Mouse (Mus musculus) limb, embryonic 10.5 days (tissue): ENCODE measurements around the gene Tcte1. TPM values are rescaled to one million over a fixed set of nuclear protein-coding genes. Genes with fewer than 3 reads are reported as not detected.
A peak's percentile ranks its signal among the peaks of the same experiment; 100 is the strongest.

Source experiments
- DNase-seq: peaks from one replicate; pipeline ENCODE4 v3.0.0-alpha.2; 2017; ENCODE audit warnings: low spot score
- H3K27ac ChIP-seq: fragments of 300-500 bp; sonication (generic); 2 replicates; pipeline ENCODE4 v1.5.1; 2016; ENCODE audit warnings: mild to moderate bottlenecking
- H3K27me3 ChIP-seq: fragments of 300-500 bp; sonication (generic); 2 replicates; pipeline ENCODE4 v1.6.1; 2016; ENCODE audit warnings: low read depth, mild to moderate bottlenecking; ENCODE audit not compliant: poor library complexity, severe bottlenecking
- H3K36me3 ChIP-seq: fragments of 300-500 bp; sonication (generic); 2 replicates; pipeline ENCODE4 v1.6.1; 2016; ENCODE audit warnings: mild to moderate bottlenecking, moderate library complexity
- H3K4me1 ChIP-seq: fragments of 300-500 bp; sonication (generic); 2 replicates; pipeline ENCODE4 v1.6.1; 2016
- H3K4me3 ChIP-seq: fragments of 300-500 bp; sonication (generic); 2 replicates; pipeline ENCODE4 v1.5.1; 2016; ENCODE audit warnings: mild to moderate bottlenecking, moderate library complexity
- H3K9me3 ChIP-seq: fragments of 300-500 bp; sonication (generic); replicated peaks from 2 replicates; pipeline ENCODE4 v1.6.1; 2016; ENCODE audit warnings: mild to moderate bottlenecking
- WGBS: fragments of 180-500 bp; shearing (Covaris S2); methylation state at CpG from one replicate; pipeline ENCODE4 v1.1.7; 2016; 5-methylcytosine and 5-hydroxymethylcytosine counted together
- polyA plus RNA-seq: library from polyadenylated mRNA; unstranded; fragments of >200 nt; fragmentation: Nextera tagmentation; extraction: Ambion mirVana; gene quantifications from 2 replicates; pipeline ENCODE4 v1.2.1, GENCODE M21; 2016

The Tcte1 gene
- polyA plus RNA-seq, 1 experiment from 2014 or later, result 1.5 TPM

- DNase-seq, result no peak
- H3K4me1 ChIP-seq, result peaks cover 59% of the 10 kb centered on the region
- peaks cover 58% of the 10 kb centered on the region for H3K27me3 ChIP-seq
- H3K36me3 ChIP-seq, result no peaks in the 10 kb centered on the region
- WGBS, result 25% methylated on average over 1 of the region's 1 CpGs
- no peak overlapping the region for H3K4me3 ChIP-seq
- no peaks in the 10 kb centered on the region for H3K9me3 ChIP-seq
- H3K27ac ChIP-seq, result no peak overlapping the region
Measured at GRCm38 (mm10) chr17:45554420-45554819, 31.2 kb downstream of the Tcte1 start.

GRCm38 (mm10) chr17:45555452-45556106 is 32.3 kb downstream of the Tcte1 start, which contains the start of gene Nfkbie:
TSS of gene Nfkbie (plus strand) at chr17:45555703.
- DNase-seq, result peak; percentile 100
- Histone ChIP-seq H3K4me1 (peaks cover 49% of the 10 kb centered on the region), H3K27me3 (peaks cover 52% of the 10 kb centered on the region), H3K9me3 (no peaks in the 10 kb centered on the region), H3K36me3 (no peaks in the 10 kb centered on the region), H3K27ac (peak within 1 kb of the TSS; percentile 56; the same call in 1 of the 2 replicates), H3K4me3 (peak within 1 kb of the TSS; percentile 68)
- WGBS, result under 1% methylated on average over 45 of the region's 45 CpGs

- 3% methylated on average over 14 of the region's 14 CpGs for WGBS
- no peak for DNase-seq
- Histone ChIP-seq H3K4me3 (peak overlapping the region; percentile 68), H3K36me3 (no peaks in the 10 kb centered on the region), H3K9me3 (no peaks in the 10 kb centered on the region), H3K27ac (peak overlapping the region; percentile 56; the same call in 1 of the 2 replicates), H3K27me3 (peaks cover 47% of the 10 kb centered on the region), H3K4me1 (peaks cover 49% of the 10 kb centered on the region)
Measured at GRCm38 (mm10) chr17:45556107-45556489, 32.9 kb downstream of the Tcte1 start.

- Histone ChIP-seq H3K4me1 (peaks cover 49% of the 10 kb centered on the region), H3K27me3 (peaks cover 43% of the 10 kb centered on the region), H3K36me3 (no peaks in the 10 kb centered on the region), H3K9me3 (no peaks in the 10 kb centered on the region), H3K4me3 (peak overlapping the region; percentile 68), H3K27ac (no peak overlapping the region)
- WGBS, result 75% methylated on average over 3 of the region's 3 CpGs
- DNase-seq, result no peak
Measured at GRCm38 (mm10) chr17:45556514-45557245, 33.4 kb downstream of the Tcte1 start.

- Histone ChIP-seq H3K27me3 (peaks cover 43% of the 10 kb centered on the region), H3K9me3 (no peaks in the 10 kb centered on the region), H3K27ac (no peak overlapping the region), H3K4me3 (peak overlapping the region; percentile 11; the same call in 1 of the 2 replicates), H3K4me1 (peaks cover 45% of the 10 kb centered on the region), H3K36me3 (no peaks in the 10 kb centered on the region)
- WGBS, result 76% methylated on average over 5 of the region's 7 CpGs
- no peak for DNase-seq
Measured at GRCm38 (mm10) chr17:45557246-45557824, 34.1 kb downstream of the Tcte1 start.

- no peaks in the 10 kb centered on the region for H3K9me3 ChIP-seq
- H3K4me3 ChIP-seq, result 0 out of 2 replicates have a peak overlapping the region, but pooled peaks have one; percentile 2
- no peak for DNase-seq
- H3K4me1 ChIP-seq, result peaks cover 45% of the 10 kb centered on the region
- peaks cover 37% of the 10 kb centered on the region for H3K27me3 ChIP-seq
- no peaks in the 10 kb centered on the region for H3K36me3 ChIP-seq
- H3K27ac ChIP-seq, result no peak overlapping the region
- WGBS, result 76% methylated on average over 16 of the region's 16 CpGs
Measured at GRCm38 (mm10) chr17:45557998-45558862, 35.0 kb downstream of the Tcte1 start.

- Histone ChIP-seq H3K4me3 (no peak overlapping the region), H3K36me3 (no peaks in the 10 kb centered on the region), H3K4me1 (peaks cover 50% of the 10 kb centered on the region), H3K9me3 (no peaks in the 10 kb centered on the region), H3K27me3 (peaks cover 25% of the 10 kb centered on the region), H3K27ac (no peak overlapping the region)
- 88% methylated on average over 15 of the region's 15 CpGs for WGBS
- DNase-seq, result no peak
Measured at GRCm38 (mm10) chr17:45559732-45560525, 36.7 kb downstream of the Tcte1 start.

GRCm38 (mm10) chr17:45563216-45563615 is 40.0 kb downstream of the Tcte1 start:
- H3K27ac ChIP-seq, result 0 out of 2 replicates have a peak overlapping the region, but pooled peaks have one; percentile 95
- peaks cover 32% of the 10 kb centered on the region for H3K36me3 ChIP-seq
- no peaks in the 10 kb centered on the region for H3K9me3 ChIP-seq
- WGBS, result 82% methylated on average over 12 of the region's 12 CpGs
- no peak for DNase-seq
- no peaks in the 10 kb centered on the region for H3K27me3 ChIP-seq
- peak overlapping the region; percentile 87; the same call in 1 of the 2 replicates for H3K4me3 ChIP-seq
- peaks cover 30% of the 10 kb centered on the region for H3K4me1 ChIP-seq

GRCm38 (mm10) chr17:45563655-45564530 is 40.7 kb downstream of the Tcte1 start, which contains the start of gene Slc35b2:
TSS of gene Slc35b2 (plus strand) at chr17:45563874.
- peak within 1 kb of the TSS; percentile 87 for H3K4me3 ChIP-seq
- H3K9me3 ChIP-seq, result no peaks in the 10 kb centered on the region
- H3K36me3 ChIP-seq, result peaks cover 39% of the 10 kb centered on the region
- no peaks in the 10 kb centered on the region for H3K27me3 ChIP-seq
- H3K4me1 ChIP-seq, result peaks cover 24% of the 10 kb centered on the region
- peak within 1 kb of the TSS; percentile 95 for H3K27ac ChIP-seq
- under 1% methylated on average over 59 of the region's 61 CpGs for WGBS
- DNase-seq, result peak; percentile 97

- no peaks in the 10 kb centered on the region for H3K9me3 ChIP-seq
- H3K27me3 ChIP-seq, result no peaks in the 10 kb centered on the region
- no peak for DNase-seq
- WGBS, result 18% methylated on average over 18 of the region's 18 CpGs
- H3K36me3 ChIP-seq, result peaks cover 46% of the 10 kb centered on the region
- H3K4me1 ChIP-seq, result peaks cover 20% of the 10 kb centered on the region
- peak overlapping the region; percentile 95 for H3K27ac ChIP-seq
- peak overlapping the region; percentile 87 for H3K4me3 ChIP-seq
Measured at GRCm38 (mm10) chr17:45564531-45565084, 41.4 kb downstream of the Tcte1 start.

GRCm38 (mm10) chr17:45565103-45565502 is 41.9 kb downstream of the Tcte1 start:
- 97% methylated on average over 11 of the region's 11 CpGs for WGBS
- peaks cover 51% of the 10 kb centered on the region for H3K36me3 ChIP-seq

More at GRCm38 (mm10) chr17:45565103-45565502, 41.9 kb downstream of the Tcte1 start:
- Histone ChIP-seq H3K4me3 (peak overlapping the region; percentile 87), H3K4me1 (peaks cover 20% of the 10 kb centered on the region), H3K27ac (0 out of 2 replicates have a peak overlapping the region, but pooled peaks have one; percentile 95), H3K9me3 (no peaks in the 10 kb centered on the region), H3K27me3 (no peaks in the 10 kb centered on the region)
- DNase-seq, result no peak
